Mouse (Mus musculus) left cerebral cortex, adult 11 months (tissue): ENCODE data around the gene Mettl7a3.
"Not testable (repeated sequence)": the region's sequence is repeated elsewhere in the genome, so short reads cannot be mapped to it uniquely, and the experiment has no call there.

Source experiments
- DNase-seq: peaks from one replicate; pipeline ENCODE4 v3.0.0; 2022; ENCODE audit warnings: low spot score

Mettl7a3 gene

GRCm38 (mm10) chr15:100334629-100335028, at the start of gene Mettl7a3:
TSS of gene Mettl7a3 (plus strand) at chr15:100334929.
- no peak for DNase-seq

GRCm38 (mm10) chr15:100288980-100289379, 45.7 kb upstream of the Mettl7a3 start:
- no peak for DNase-seq

- peak; percentile 55 for DNase-seq
Measured at GRCm38 (mm10) chr15:100290858-100291257, 43.9 kb upstream of the Mettl7a3 start.

- no peak for DNase-seq
Measured at GRCm38 (mm10) chr15:100292326-100292725, 42.4 kb upstream of the Mettl7a3 start.

- no peak for DNase-seq
Measured at GRCm38 (mm10) chr15:100297856-100298255, 36.9 kb upstream of the Mettl7a3 start.

GRCm38 (mm10) chr15:100300499-100300898, 34.2 kb upstream of the Mettl7a3 start:
- no peak for DNase-seq

- DNase-seq = no peak
Measured at GRCm38 (mm10) chr15:100301556-100301955, 33.2 kb upstream of the Mettl7a3 start.

- DNase-seq = no peak
Measured at GRCm38 (mm10) chr15:100303428-100304018, 31.2 kb upstream of the Mettl7a3 start.

- peak; percentile 72 for DNase-seq
Measured at GRCm38 (mm10) chr15:100304019-100304991, 30.4 kb upstream of the Mettl7a3 start, which contains the start of gene Mettl7a1. TSS of gene Mettl7a1 (plus strand) at chr15:100304140.

GRCm38 (mm10) chr15:100306201-100306600, 28.5 kb upstream of the Mettl7a3 start:
- no peak for DNase-seq

- DNase-seq = not testable (repeated sequence)
Measured at GRCm38 (mm10) chr15:100307438-100308096, 27.2 kb upstream of the Mettl7a3 start.

GRCm38 (mm10) chr15:100312346-100312745, 22.4 kb upstream of the Mettl7a3 start:
- no peak for DNase-seq

- DNase-seq = no peak
Measured at GRCm38 (mm10) chr15:100314448-100315145, 20.1 kb upstream of the Mettl7a3 start.

- DNase-seq = not testable (repeated sequence)
Measured at GRCm38 (mm10) chr15:100318014-100318671, 16.6 kb upstream of the Mettl7a3 start.

- no peak for DNase-seq
Measured at GRCm38 (mm10) chr15:100319884-100320283, 14.8 kb upstream of the Mettl7a3 start.

GRCm38 (mm10) chr15:100320295-100320905, 14.3 kb upstream of the Mettl7a3 start:
- DNase-seq = no peak

- no peak for DNase-seq
Measured at GRCm38 (mm10) chr15:100321134-100321533, 13.6 kb upstream of the Mettl7a3 start.

GRCm38 (mm10) chr15:100324021-100324591, 10.6 kb upstream of the Mettl7a3 start:
- no peak for DNase-seq

- no peak for DNase-seq
Measured at GRCm38 (mm10) chr15:100325235-100325634, 9.5 kb upstream of the Mettl7a3 start.

GRCm38 (mm10) chr15:100328089-100328488, 6.6 kb upstream of the Mettl7a3 start:
- not testable (repeated sequence) for DNase-seq
